Mouse (Mus musculus): ENCODE results near the gene Ttc5. TPM values are rescaled to one million over a fixed set of nuclear protein-coding genes. Genes with fewer than 3 reads are reported as not detected.

Ttc5 gene
- total and polyA plus RNA-seq, 2 experiments: 8.2 to 12.5 TPM

DNA sequence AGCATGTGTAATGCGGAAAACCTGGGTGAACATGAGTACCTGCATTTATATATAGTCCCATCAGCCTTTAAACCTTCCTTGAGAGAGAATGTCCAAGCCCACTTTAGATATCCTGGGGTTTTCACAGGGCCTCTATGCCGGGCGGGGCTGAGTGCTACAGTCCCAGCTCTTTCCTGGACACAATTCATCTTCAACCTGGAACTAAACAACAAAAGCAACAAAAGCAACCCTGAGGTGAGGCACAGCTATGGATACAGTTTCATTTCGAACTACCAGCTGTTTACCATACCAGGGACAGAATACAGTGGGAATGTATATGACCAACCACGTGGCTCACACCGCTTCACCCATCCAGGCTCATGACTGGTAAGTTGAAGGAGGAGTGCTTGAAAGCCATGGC is 17.1 kb upstream of the Ttc5 start:
- Histone ChIP-seq H3K27me3 (ENCODE audit: control insufficient read depth, insufficient read depth, low read length) (no peaks in the 10 kb centered on the region), H3K79me2 (ENCODE audit: control insufficient read depth, insufficient read depth, low read length) (no peaks in the 10 kb centered on the region), H3K9ac (ENCODE audit: low read depth, low read length) (no peak overlapping the region), H3K27ac (replicated peaks; ENCODE audit: insufficient read depth, low read depth, low read length) (no peak overlapping the region), H3K36me3 (ENCODE audit: control insufficient read depth, insufficient read depth, low read length) (no peaks in the 10 kb centered on the region), H3K4me3 (ENCODE audit: insufficient read depth, low read depth, low read length) (no peak overlapping the region), H3K4me1 (ENCODE audit: control insufficient read depth, insufficient read depth, low read length) (no peaks in the 10 kb centered on the region)
- DNase-seq (ENCODE audit: extremely low read depth, low read depth, low spot score): no peak
- TF ChIP-seq CTCF (IDR thresholded peaks at IDR 0.05; ENCODE audit: low read depth, low read length) (no peak), POLR2A (IDR thresholded peaks at IDR 0.05; ENCODE audit: extremely low read depth, insufficient read depth, low read length) (no peak)
- WGBS: 91% methylated on average over 6 of the region's 6 CpGs

DNA sequence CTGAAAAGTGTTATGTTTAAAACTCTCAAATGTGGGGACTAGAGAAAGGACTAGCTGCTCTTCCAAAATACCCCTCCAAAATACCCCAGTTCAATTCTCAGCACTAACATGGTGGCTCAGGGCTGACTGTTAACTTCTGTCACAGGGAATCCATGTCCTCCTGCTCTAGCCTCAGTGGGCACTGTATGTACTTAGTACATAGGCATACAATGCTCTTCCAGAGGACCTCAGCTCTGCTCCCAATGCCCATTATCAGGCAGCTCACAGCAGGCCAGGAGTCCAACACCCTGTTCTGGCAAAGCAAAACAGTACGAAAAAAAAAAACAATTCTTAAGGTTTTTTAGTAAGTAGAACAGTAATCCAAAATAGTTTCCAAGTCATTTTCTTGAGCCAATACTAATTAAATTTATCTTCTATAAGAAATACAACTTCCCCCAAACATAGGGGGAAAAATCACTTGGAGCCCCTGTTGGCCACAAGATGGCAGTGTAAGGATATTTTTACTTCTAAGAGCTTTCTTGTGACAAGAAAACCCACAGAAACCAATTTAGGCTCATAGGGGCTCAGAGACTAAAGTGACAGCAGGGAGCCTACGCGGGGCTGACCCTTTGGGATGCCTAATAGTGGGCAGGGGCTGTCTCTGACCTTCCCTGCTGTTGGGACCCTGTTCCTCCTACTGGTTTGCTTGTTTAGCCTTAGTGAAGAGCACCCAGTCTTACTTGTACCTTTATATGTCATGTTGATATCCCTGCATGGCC is 14.4 kb upstream of the Ttc5 start:
- no peak overlapping the region for H3K27ac ChIP-seq (replicated peaks; ENCODE audit: insufficient read depth, low read depth, low read length)
- H3K79me2 ChIP-seq (ENCODE audit: control insufficient read depth, insufficient read depth, low read length): no peaks in the 10 kb centered on the region
- H3K27me3 ChIP-seq (ENCODE audit: control insufficient read depth, insufficient read depth, low read length): no peaks in the 10 kb centered on the region
- no peaks in the 10 kb centered on the region for H3K36me3 ChIP-seq (ENCODE audit: control insufficient read depth, insufficient read depth, low read length)
- WGBS: 16% methylated on average over 3 of the region's 3 CpGs
- H3K4me3 ChIP-seq (ENCODE audit: insufficient read depth, low read depth, low read length): no peak overlapping the region
- DNase-seq (ENCODE audit: extremely low read depth, low read depth, low spot score): peak; percentile 58
- TF ChIP-seq POLR2A (IDR thresholded peaks at IDR 0.05; ENCODE audit: extremely low read depth, insufficient read depth, low read length) (no peak), CTCF (IDR thresholded peaks at IDR 0.05; ENCODE audit: low read depth, low read length) (peak; percentile 22; the same call in 1 of the 2 replicates)
- H3K4me1 ChIP-seq (ENCODE audit: control insufficient read depth, insufficient read depth, low read length): no peaks in the 10 kb centered on the region
- H3K9ac ChIP-seq (ENCODE audit: low read depth, low read length): no peak overlapping the region

DNA sequence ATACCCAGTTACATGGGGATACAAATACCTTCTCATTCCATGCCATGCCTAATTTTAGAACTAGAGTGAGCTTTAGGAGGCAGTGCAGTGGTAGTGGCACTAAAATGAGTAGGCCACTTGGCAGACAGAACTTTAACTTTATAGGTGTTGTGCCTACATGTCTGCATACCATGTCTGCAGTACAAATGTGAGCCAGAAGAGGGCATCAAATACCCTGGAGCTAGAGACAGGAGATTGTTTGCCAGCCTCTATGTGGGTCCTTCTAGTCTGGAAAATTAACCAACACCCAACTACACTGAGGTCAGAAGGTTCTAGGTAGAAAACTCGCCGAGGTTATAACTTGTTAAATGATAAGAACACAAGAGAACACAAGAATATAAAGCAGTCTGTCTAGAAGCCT is 13.2 kb upstream of the Ttc5 start:
- WGBS: 68% methylated on average over 2 of the region's 2 CpGs
- no peak for TF ChIP-seq POLR2A (IDR thresholded peaks at IDR 0.05; ENCODE audit: extremely low read depth, insufficient read depth, low read length)
- no peak for TF ChIP-seq CTCF (IDR thresholded peaks at IDR 0.05; ENCODE audit: low read depth, low read length)
- DNase-seq (ENCODE audit: extremely low read depth, low read depth, low spot score): no peak
- no peaks in the 10 kb centered on the region for H3K36me3 ChIP-seq (ENCODE audit: control insufficient read depth, insufficient read depth, low read length)
- no peaks in the 10 kb centered on the region for H3K27me3 ChIP-seq (ENCODE audit: control insufficient read depth, insufficient read depth, low read length)
- H3K4me3 ChIP-seq (ENCODE audit: insufficient read depth, low read depth, low read length): no peak overlapping the region
- H3K9ac ChIP-seq (ENCODE audit: low read depth, low read length): no peak overlapping the region
- no peaks in the 10 kb centered on the region for H3K79me2 ChIP-seq (ENCODE audit: control insufficient read depth, insufficient read depth, low read length)
- no peaks in the 10 kb centered on the region for H3K4me1 ChIP-seq (ENCODE audit: control insufficient read depth, insufficient read depth, low read length)
- no peak overlapping the region for H3K27ac ChIP-seq (replicated peaks; ENCODE audit: insufficient read depth, low read depth, low read length)

DNA sequence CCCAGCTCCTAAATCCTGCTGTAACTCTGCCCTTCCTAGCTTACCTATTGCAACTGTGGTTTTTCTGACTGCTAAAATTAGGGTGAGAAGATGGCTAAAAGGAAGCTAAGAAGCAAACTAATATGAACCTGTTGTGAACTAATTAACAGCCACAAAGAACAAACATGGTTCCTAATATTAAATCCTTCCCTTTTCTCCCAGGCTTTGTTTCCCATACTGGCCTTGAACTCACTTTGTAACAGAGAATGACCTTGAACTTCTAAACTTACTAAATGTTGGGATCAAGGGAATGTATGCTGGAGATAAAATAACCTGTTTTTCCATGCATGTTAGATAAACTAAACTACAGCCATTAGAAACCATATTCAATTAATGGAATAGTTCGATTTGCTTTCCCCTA is 11.1 kb upstream of the Ttc5 start:
- Histone ChIP-seq H3K79me2 (ENCODE audit: control insufficient read depth, insufficient read depth, low read length) (no peaks in the 10 kb centered on the region), H3K27me3 (ENCODE audit: control insufficient read depth, insufficient read depth, low read length) (no peaks in the 10 kb centered on the region), H3K9ac (ENCODE audit: low read depth, low read length) (no peak overlapping the region), H3K4me1 (ENCODE audit: control insufficient read depth, insufficient read depth, low read length) (no peaks in the 10 kb centered on the region), H3K36me3 (ENCODE audit: control insufficient read depth, insufficient read depth, low read length) (no peaks in the 10 kb centered on the region), H3K27ac (replicated peaks; ENCODE audit: insufficient read depth, low read depth, low read length) (no peak overlapping the region), H3K4me3 (ENCODE audit: insufficient read depth, low read depth, low read length) (no peak overlapping the region)
- WGBS: 83% methylated on average over 1 of the region's 1 CpGs
- TF ChIP-seq POLR2A (IDR thresholded peaks at IDR 0.05; ENCODE audit: extremely low read depth, insufficient read depth, low read length) (no peak), CTCF (IDR thresholded peaks at IDR 0.05; ENCODE audit: low read depth, low read length) (no peak)
- no peak for DNase-seq (ENCODE audit: extremely low read depth, low read depth, low spot score)

DNA sequence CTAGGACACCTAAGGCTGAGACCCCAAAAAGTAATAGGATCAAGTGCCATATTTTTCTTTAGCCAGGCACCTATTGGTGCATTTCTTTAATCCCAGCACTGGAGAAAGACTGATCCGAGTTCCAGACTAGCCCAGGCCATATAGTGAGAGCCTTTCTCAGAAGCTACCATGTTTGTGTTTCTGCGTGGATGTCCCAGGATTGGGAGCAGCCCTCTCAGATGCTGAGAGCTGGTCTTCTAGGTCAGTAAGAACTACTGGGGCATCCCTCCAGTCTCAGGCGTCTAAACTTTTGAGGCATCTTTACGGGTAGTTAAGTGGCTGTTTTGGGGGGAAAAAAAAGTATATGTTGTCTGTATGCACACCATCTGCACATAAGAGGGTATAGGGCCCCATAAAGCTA is 10.6 kb upstream of the Ttc5 start:
- H3K36me3 ChIP-seq (ENCODE audit: control insufficient read depth, insufficient read depth, low read length): no peaks in the 10 kb centered on the region
- H3K27ac ChIP-seq (replicated peaks; ENCODE audit: insufficient read depth, low read depth, low read length): no peak overlapping the region
- H3K79me2 ChIP-seq (ENCODE audit: control insufficient read depth, insufficient read depth, low read length): no peaks in the 10 kb centered on the region
- H3K4me1 ChIP-seq (ENCODE audit: control insufficient read depth, insufficient read depth, low read length): no peaks in the 10 kb centered on the region
- 89% methylated on average over 4 of the region's 4 CpGs for whole genome bisulfite sequencing
- H3K4me3 ChIP-seq (ENCODE audit: insufficient read depth, low read depth, low read length): no peak overlapping the region
- TF ChIP-seq CTCF (IDR thresholded peaks at IDR 0.05; ENCODE audit: low read depth, low read length) (no peak), POLR2A (IDR thresholded peaks at IDR 0.05; ENCODE audit: extremely low read depth, insufficient read depth, low read length) (no peak)
- no peak overlapping the region for H3K9ac ChIP-seq (ENCODE audit: low read depth, low read length)
- DNase-seq (ENCODE audit: extremely low read depth, low read depth, low spot score): no peak
- no peaks in the 10 kb centered on the region for H3K27me3 ChIP-seq (ENCODE audit: control insufficient read depth, insufficient read depth, low read length)

DNA sequence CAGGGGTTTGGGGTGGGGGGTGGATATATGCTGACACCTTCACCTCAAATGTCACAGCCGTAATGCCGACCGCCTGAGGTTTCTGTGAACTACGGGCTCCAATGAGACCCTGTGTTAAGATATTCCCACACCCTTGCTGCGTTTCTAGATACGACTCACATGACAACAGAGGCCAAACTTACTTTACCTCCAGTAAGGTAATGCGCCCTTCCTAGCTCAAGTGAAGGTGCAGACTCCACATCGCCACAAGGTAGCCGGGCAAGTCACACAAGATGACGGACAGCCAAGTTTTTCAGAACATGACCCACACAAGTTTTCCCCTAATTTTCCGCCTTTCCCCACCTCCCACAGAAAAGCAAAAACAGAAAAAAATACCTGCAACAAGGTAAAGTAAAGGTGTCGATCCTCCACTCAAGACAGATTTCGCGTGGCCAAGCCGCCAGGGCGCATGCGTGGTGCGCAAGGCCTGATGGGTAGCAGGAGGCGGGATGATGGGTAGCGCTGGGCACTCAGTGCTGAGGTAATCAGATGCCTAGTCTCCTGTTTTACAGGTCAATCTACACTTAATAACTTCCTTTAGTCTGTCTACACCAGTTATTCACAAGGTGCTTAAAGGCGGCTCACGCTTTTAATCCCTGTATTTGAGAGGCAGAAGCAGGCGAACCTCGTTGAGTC is 10.1 kb upstream of the Ttc5 start:
- no peak for DNase-seq (ENCODE audit: extremely low read depth, low read depth, low spot score)
- Histone ChIP-seq H3K27ac (replicated peaks; ENCODE audit: insufficient read depth, low read depth, low read length) (no peak overlapping the region), H3K36me3 (ENCODE audit: control insufficient read depth, insufficient read depth, low read length) (no peaks in the 10 kb centered on the region), H3K79me2 (ENCODE audit: control insufficient read depth, insufficient read depth, low read length) (no peaks in the 10 kb centered on the region), H3K4me3 (ENCODE audit: insufficient read depth, low read depth, low read length) (no peak overlapping the region), H3K9ac (ENCODE audit: low read depth, low read length) (no peak overlapping the region), H3K27me3 (ENCODE audit: control insufficient read depth, insufficient read depth, low read length) (no peaks in the 10 kb centered on the region), H3K4me1 (ENCODE audit: control insufficient read depth, insufficient read depth, low read length) (no peaks in the 10 kb centered on the region)
- WGBS: 93% methylated on average over 24 of the region's 24 CpGs
- TF ChIP-seq POLR2A (IDR thresholded peaks at IDR 0.05; ENCODE audit: extremely low read depth, insufficient read depth, low read length) (no peak), CTCF (IDR thresholded peaks at IDR 0.05; ENCODE audit: low read depth, low read length) (no peak)

Data from liver, adult 2 months (tissue).